ENCODE assay signal across 8 mouse cellular contexts in genomic region chr10:99460847-99461445, GRCm38 (mm10).
A peak's percentile ranks its signal among the peaks of the same experiment; 100 is the strongest.
DNase-seq lines count a peak whose midpoint lies in the region; ATAC-seq and TF ChIP-seq lines count a peak whose summit lies in the region.

No protein-coding gene starts in this region.

- no peaks in the 10 kb centered on the region for H3K36me3 ChIP-seq in embryonic facial prominence, embryonic 15.5 days
- no peaks in the 10 kb centered on the region for H3K36me3 ChIP-seq in spleen, adult 2 months (ENCODE audit: control insufficient read depth, insufficient read depth, low read length)

- 6% methylated on average over 17 of the region's 17 CpGs for WGBS in embryonic facial prominence, embryonic 15.5 days
- WGBS in spleen, adult 2 months: 1% methylated on average over 17 of the region's 17 CpGs

- no peak overlapping the region for H3K9ac ChIP-seq in embryonic facial prominence, embryonic 15.5 days

- H3K9me3 ChIP-seq in embryonic facial prominence, embryonic 15.5 days (replicated peaks): no peaks in the 10 kb centered on the region

- TF ChIP-seq POLR2A in spleen, adult 2 months (IDR thresholded peaks at IDR 0.05; ENCODE audit: low read depth, low read length): peak; percentile 0; the same call in 1 of the 2 replicates

- no peak for ATAC-seq in embryonic facial prominence, embryonic 15.5 days (ENCODE audit: insufficient number of reproducible peaks, low FRiP score, low TSS enrichment, low read depth)
- peak; percentile 16 for ATAC-seq in megakaryocyte, adult 5-6 weeks (ENCODE audit: poor library complexity, severe bottlenecking)

- H3K27me3 ChIP-seq in embryonic facial prominence, embryonic 15.5 days: no peaks in the 10 kb centered on the region
- H3K27me3 ChIP-seq in spleen, adult 2 months (ENCODE audit: control insufficient read depth, insufficient read depth, low read length): no peaks in the 10 kb centered on the region

- intact Hi-C loops in heart, postnatal 10 days (cut with DNase I): loop anchor here (2.0 to 5.0 kb wide), 4 partner anchors 50 to 294 kb away; partner anchors contain the start of gene Dusp6

- no peak for TF ChIP-seq CTCF in spleen, adult 2 months (IDR thresholded peaks at IDR 0.05; ENCODE audit: extremely low read depth, insufficient read depth, insufficient read length, insufficient replicate concordance)

- peak overlapping the region; percentile 57 for H3K4me2 ChIP-seq in embryonic facial prominence, embryonic 15.5 days (replicated peaks)

- peak overlapping the region; percentile 49; the same call in 1 of the 2 replicates for H3K27ac ChIP-seq in embryonic facial prominence, embryonic 15.5 days (replicated peaks)
- peak overlapping the region; percentile 93 for H3K27ac ChIP-seq in spleen, adult 2 months (ENCODE audit: insufficient read depth, low read length)

- H3K4me3 ChIP-seq in embryonic facial prominence, embryonic 15.5 days (replicated peaks): peak overlapping the region; percentile 34
- H3K4me3 ChIP-seq in spleen, adult 2 months (ENCODE audit: extremely low read depth, insufficient read depth, insufficient read length): peak overlapping the region; percentile 60

- peak; percentile 5 for DNase-seq in ovary, postnatal 14 days (ENCODE audit: low spot score)
- DNase-seq in ovary, postnatal 10 days (ENCODE audit: low spot score): no peak
- DNase-seq in heart, postnatal 10 days: peak; percentile 59 to 63
- DNase-seq in kidney, postnatal 14 days: peak; percentile 49
- peak; percentile 56 to 60 for DNase-seq in spleen, adult 2 months (ENCODE audit: low read depth in 1 of 2, low spot score in 2 of 2)
- DNase-seq in cerebellum, adult 9-11 months: no peak

- H3K4me1 ChIP-seq in embryonic facial prominence, embryonic 15.5 days: 0 out of 2 replicates have a peak, but pooled peaks cover 12% of the 10 kb centered on the region
- peaks cover 14% of the 10 kb centered on the region for H3K4me1 ChIP-seq in spleen, adult 2 months (ENCODE audit: control insufficient read depth, insufficient read depth, insufficient read length)

Comparison
In these comparisons a context has a peak if more than half of its experiments do, and no peak if none do; other contexts are left out.
1. DNase-seq: peak in ovary, postnatal 14 days (single experiment), heart, postnatal 10 days (2 of 2), kidney, postnatal 14 days (single experiment) and spleen, adult 2 months (2 of 2); none in ovary, postnatal 10 days (single experiment) and cerebellum, adult 9-11 months (single experiment).